Mouse (Mus musculus) brain, embryonic 14.5 days (tissue): ENCODE measurements around the gene Tlr8.
A peak's percentile ranks its signal among the peaks of the same experiment; 100 is the strongest.

Experiments used
- CTCF ChIP-seq: fragments of 200-500 bp; IDR thresholded peaks from 2 replicates; pipeline ENCODE4 v1.5.1; 2012; ENCODE audit warnings: inconsistent platforms, mild to moderate bottlenecking, moderate library complexity, borderline replicate concordance; ENCODE audit not compliant: insufficient read depth, insufficient read length; ENCODE audit errors: extremely low read depth
- POLR2A ChIP-seq: fragments of 200-500 bp; IDR thresholded peaks from 2 replicates; pipeline ENCODE4 v1.6.1; 2012; ENCODE audit warnings: mild to moderate bottlenecking, inconsistent platforms, borderline replicate concordance; ENCODE audit not compliant: poor library complexity, insufficient read depth, insufficient read length, severe bottlenecking; ENCODE audit errors: extremely low read depth

DNA sequence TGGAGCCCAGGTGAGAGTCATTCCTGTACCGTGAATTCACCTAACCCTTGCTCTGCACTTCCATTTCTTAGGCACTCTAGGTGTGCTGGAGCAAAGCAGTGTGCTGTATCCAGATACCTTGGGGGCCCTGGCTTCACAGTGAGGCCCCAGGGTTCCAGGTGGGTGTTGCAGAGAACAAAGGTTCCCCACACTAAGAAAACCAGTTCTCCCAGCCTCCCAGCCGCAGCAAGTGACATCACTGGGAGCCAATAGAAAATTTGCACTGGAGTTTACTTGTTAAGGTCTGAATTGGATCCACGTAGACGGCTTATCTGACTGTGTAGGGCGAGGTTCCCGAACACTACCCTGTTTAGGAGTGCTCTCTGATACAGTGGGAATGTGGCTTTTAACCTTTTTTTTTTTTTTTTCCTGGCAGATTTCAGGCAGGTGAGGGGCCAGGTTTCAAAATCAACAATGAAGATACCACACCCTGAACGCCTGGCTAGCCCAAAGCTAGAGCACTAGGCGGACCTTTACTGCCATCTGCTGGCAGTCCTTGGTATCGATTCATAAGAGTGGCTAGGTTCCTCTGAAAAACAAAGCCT, 30.9 kb downstream of the Tlr8 start:
- TF ChIP-seq CTCF, result peak; percentile 80
- TF ChIP-seq POLR2A, result no peak
